Mouse (Mus musculus) adrenal gland, postnatal 10 days (tissue): ENCODE data around the gene Ltb4r2. TPM values are rescaled to one million over a fixed set of nuclear protein-coding genes. Genes with fewer than 3 reads are reported as not detected.
A peak's percentile ranks its signal among the peaks of the same experiment; 100 is the strongest.

Experiments
- DNase-seq: peaks from one replicate; pipeline ENCODE4 v3.0.0; 2021; ENCODE audit warnings: mixed read lengths
- total RNA-seq, 2 experiments: library from RNA; stranded (reverse); gene quantifications; 2 replicates each; pipeline ENCODE4 v1.2.3; 2021

The Ltb4r2 gene
- total RNA-seq, 2 experiments from 2014 or later = 0.12 to 0.54 TPM

- peak; percentile 78 for DNase-seq
These were observed 20.1 kb downstream of the Ltb4r2 start for GRCm38 (mm10) chr14:55781310-55781709.

- peak; percentile 4 for DNase-seq
These were observed 21.2 kb downstream of the Ltb4r2 start for GRCm38 (mm10) chr14:55782361-55782960.

GRCm38 (mm10) chr14:55783171-55783957 is 22.1 kb downstream of the Ltb4r2 start:
- DNase-seq = peak; percentile 11

- DNase-seq = peak; percentile 34
These were observed 22.7 kb downstream of the Ltb4r2 start, which contains the start of gene Adcy4 for GRCm38 (mm10) chr14:55783958-55784235. Adcy4 (minus strand) TSS chr14:55784095.

GRCm38 (mm10) chr14:55785195-55785594 is 24.0 kb downstream of the Ltb4r2 start:
- DNase-seq = no peak

GRCm38 (mm10) chr14:55787731-55788130 is 26.5 kb downstream of the Ltb4r2 start:
- no peak for DNase-seq

GRCm38 (mm10) chr14:55788256-55789050 is 27.2 kb downstream of the Ltb4r2 start, which contains the start of gene Ripk3:
Ripk3 (minus strand) TSS chr14:55788865.
- peak; percentile 55 for DNase-seq

- DNase-seq = no peak
These were observed 32.2 kb downstream of the Ltb4r2 start for GRCm38 (mm10) chr14:55793461-55793860.

- no peak for DNase-seq
These were observed 32.7 kb downstream of the Ltb4r2 start for GRCm38 (mm10) chr14:55793946-55794345.

GRCm38 (mm10) chr14:55795380-55796163 is 34.3 kb downstream of the Ltb4r2 start:
- DNase-seq = no peak

Other genes starting within 250 kb of the Ltb4r2 start
- not detected for gene Nrl, start 236.4 kb upstream of the Ltb4r2 start, total RNA-seq
- 10 to 100 TPM; 45.2 to 51.4 TPM for gene Pck2, start 221.2 kb upstream of the Ltb4r2 start, total RNA-seq
- 10 to 100 TPM; 85.2 to 89.5 TPM for gene Dcaf11, start 201.4 kb upstream of the Ltb4r2 start, total RNA-seq
- under 1 TPM in 1 of 2 experiments, not detected in 1; 0.66 TPM for gene A730061H03Rik, start 201.0 kb upstream of the Ltb4r2 start, total RNA-seq
- 10 to 100 TPM; 11.0 to 38.6 TPM for gene Fitm1, start 185.8 kb upstream of the Ltb4r2 start, total RNA-seq
- 100 to 1,000 TPM; 293 to 337 TPM for gene Psme1, start 183.3 kb upstream of the Ltb4r2 start, total RNA-seq
- gene Emc9, start 176.1 kb upstream of the Ltb4r2 start, total RNA-seq = 10 to 100 TPM; 43.9 to 57.2 TPM
- 100 to 1,000 TPM; 349 to 362 TPM for gene Psme2, start 170.3 kb upstream of the Ltb4r2 start, total RNA-seq
- gene Rnf31, start 169.7 kb upstream of the Ltb4r2 start, total RNA-seq = 10 to 100 TPM; 26.7 to 36.2 TPM
- gene Irf9, start 157.9 kb upstream of the Ltb4r2 start, total RNA-seq = 10 to 100 TPM in 1 of 2 experiments, 1 to 10 TPM in 1; 9.7 to 13.3 TPM
- 1 to 10 TPM; 2.0 to 2.9 TPM for gene Rec8, start 143.4 kb upstream of the Ltb4r2 start, total RNA-seq
- gene Ipo4, start 125.5 kb upstream of the Ltb4r2 start, total RNA-seq = 10 to 100 TPM; 72.1 to 82.4 TPM
- gene Gm49378, start 123.5 kb upstream of the Ltb4r2 start, total RNA-seq = 1 to 10 TPM; 1.1 to 3.8 TPM
- gene Tm9sf1, start 117.6 kb upstream of the Ltb4r2 start, total RNA-seq = 10 to 100 TPM; 69.7 to 75.9 TPM
- gene Tssk4, start 111.2 kb upstream of the Ltb4r2 start, total RNA-seq = 1 to 10 TPM in 1 of 2 experiments, under 1 TPM in 1; 0.93 to 3.0 TPM
- 10 to 100 TPM; 42.4 to 51.7 TPM for gene Mdp1, start 100.9 kb upstream of the Ltb4r2 start, total RNA-seq
- gene Gmpr2, start 89.5 kb upstream of the Ltb4r2 start, total RNA-seq = 10 to 100 TPM; 21.2 to 26.8 TPM
- 100 to 1,000 TPM; 280 to 307 TPM for gene Nedd8, start 89.3 kb upstream of the Ltb4r2 start, total RNA-seq
- 10 to 100 TPM; 19.5 to 23.1 TPM for gene Tinf2, start 79.6 kb upstream of the Ltb4r2 start, total RNA-seq
- 1 to 10 TPM; 1.3 to 2.0 TPM for gene Tgm1, start 47.5 kb upstream of the Ltb4r2 start, total RNA-seq
- gene Rabggta, start 39.2 kb upstream of the Ltb4r2 start, total RNA-seq = 10 to 100 TPM; 16.8 to 21.5 TPM
- 10 to 100 TPM; 77.4 to 82.0 TPM for gene Dhrs1, start 15.7 kb upstream of the Ltb4r2 start, total RNA-seq
- gene Nop9, start 15.7 kb upstream of the Ltb4r2 start, total RNA-seq = 10 to 100 TPM; 17.1 to 18.9 TPM
- gene Cideb, start 3.0 kb upstream of the Ltb4r2 start, total RNA-seq = 10 to 100 TPM; 14.2 to 23.3 TPM
- gene Ltb4r1, start 4.5 kb downstream of the Ltb4r2 start, total RNA-seq = 1 to 10 TPM; 1.4 to 1.6 TPM
- 10 to 100 TPM; 10.3 to 12.6 TPM for gene Adcy4, start 22.7 kb downstream of the Ltb4r2 start, total RNA-seq
- gene Ripk3, start 27.4 kb downstream of the Ltb4r2 start, total RNA-seq = 1 to 10 TPM; 8.3 to 9.1 TPM
- 10 to 100 TPM; 23.5 to 28.2 TPM for gene Nfatc4, start 61.7 kb downstream of the Ltb4r2 start, total RNA-seq
- gene Nynrin, start 92.6 kb downstream of the Ltb4r2 start, total RNA-seq = 10 to 100 TPM; 20.7 to 24.4 TPM
- under 1 TPM; 0.15 to 0.48 TPM for gene Cbln3, start 123.0 kb downstream of the Ltb4r2 start, total RNA-seq
- 10 to 100 TPM; 17.1 to 23.8 TPM for gene Khnyn, start 123.5 kb downstream of the Ltb4r2 start, total RNA-seq
- gene Sdr39u1, start 138.9 kb downstream of the Ltb4r2 start, total RNA-seq = 100 to 1,000 TPM in 1 of 2 experiments, 10 to 100 TPM in 1; 90.9 to 109 TPM
- gene Cma1, start 183.2 kb downstream of the Ltb4r2 start, total RNA-seq = 1 to 10 TPM; 7.9 to 8.6 TPM
- gene Cma2, start 189.6 kb downstream of the Ltb4r2 start, total RNA-seq = not detected